Comparison of ENCODE assay signal across 11 mouse cellular contexts in genomic region chr17:66334894-66335293, GRCm38 (mm10).
A peak's percentile ranks its signal among the peaks of the same experiment; 100 is the strongest.
DNase-seq lines count a peak whose midpoint lies in the region.
"Had no signal": no experiment of that assay in that cellular context is flagged by ENCODE, and none has a peak within 500 bp of the region (broad histone marks: within the 10 kb centered on the region; RNA-seq: fewer than 3 reads in every experiment).

No protein-coding gene starts in this region.

- intact Hi-C loops in left cerebral cortex, postnatal 4 days (cut with DNase I) = no loop called here
- intact Hi-C loops in left cerebral cortex, postnatal 14 days (cut with DNase I) = loop anchor here (5.0 kb wide), 1 partner anchor 98 kb away; no protein-coding TSS in a partner anchor

- DNase-seq in cerebellum, postnatal 10 days = peak; percentile 68 to 71
- no peak for DNase-seq in cerebellum, postnatal 36 days
- DNase-seq in cerebellum, postnatal 25 days = peak; percentile 45 to 50
- DNase-seq in cerebellum, adult 9-10 months = no peak
- DNase-seq in left cerebral cortex, postnatal 4 days = peak; percentile 39
- DNase-seq in left cerebral cortex, postnatal 14 days (ENCODE audit: low spot score in 2 of 2) = no peak
- DNase-seq: adrenal gland, adult 8-10 months; adrenal gland, postnatal 14 days; adrenal gland, postnatal 36 days; B cell, adult 2 months; forebrain, postnatal 0 days had no signal

Comparison
In these comparisons a context has a peak if more than half of its experiments do, and no peak if none do; other contexts are left out.
1. DNase-seq: peak in cerebellum, postnatal 10 days (2 of 2), cerebellum, postnatal 25 days (2 of 2) and left cerebral cortex, postnatal 4 days (single experiment); none in cerebellum, postnatal 36 days (0 of 2), cerebellum, adult 9-10 months (single experiment) and left cerebral cortex, postnatal 14 days (0 of 2).